Mouse (Mus musculus) ES-E14 (cell line): Measurements from ENCODE around the gene 4933405L10Rik.

Experiments
- CHD2 ChIP-seq: IDR thresholded peaks from 2 replicates; pipeline ENCODE4 v1.6.1; 2014; ENCODE audit warnings: mild to moderate bottlenecking, low read depth, low read length, inconsistent platforms
- HCFC1 ChIP-seq: IDR thresholded peaks from 2 replicates; pipeline ENCODE4 v1.6.1; 2012; ENCODE audit warnings: low read length, inconsistent platforms, borderline replicate concordance; ENCODE audit not compliant: insufficient read depth
- MAFK ChIP-seq: IDR thresholded peaks from 2 replicates; pipeline ENCODE4 v1.6.1; 2014; ENCODE audit warnings: mild to moderate bottlenecking, low read depth, low read length, inconsistent platforms; ENCODE audit not compliant: insufficient read depth
- ZC3H11A ChIP-seq: IDR thresholded peaks from 2 replicates; pipeline ENCODE4 v1.6.1; 2012; ENCODE audit warnings: low read depth, mild to moderate bottlenecking, inconsistent platforms, low read length, borderline replicate concordance

GRCm38 (mm10) chr8:105758277-105759108 lies 51.0 kb downstream of the 4933405L10Rik start, which contains the start of gene Gfod2:
- TF ChIP-seq HCFC1: no peak; the same call in none of the 2 replicates
- TF ChIP-seq ZC3H11A: no peak
- no peak for TF ChIP-seq CHD2
- TF ChIP-seq MAFK: no peak
